Mouse (Mus musculus) cerebellum, postnatal 25 days (tissue): ENCODE data around the gene Ndufa12.

Source experiments
- DNase-seq, 2 experiments: peaks; one replicate each; pipeline ENCODE4 v3.0.0; 2021; ENCODE audit warnings: mixed read lengths in 2 of 2

Gene Ndufa12

DNA sequence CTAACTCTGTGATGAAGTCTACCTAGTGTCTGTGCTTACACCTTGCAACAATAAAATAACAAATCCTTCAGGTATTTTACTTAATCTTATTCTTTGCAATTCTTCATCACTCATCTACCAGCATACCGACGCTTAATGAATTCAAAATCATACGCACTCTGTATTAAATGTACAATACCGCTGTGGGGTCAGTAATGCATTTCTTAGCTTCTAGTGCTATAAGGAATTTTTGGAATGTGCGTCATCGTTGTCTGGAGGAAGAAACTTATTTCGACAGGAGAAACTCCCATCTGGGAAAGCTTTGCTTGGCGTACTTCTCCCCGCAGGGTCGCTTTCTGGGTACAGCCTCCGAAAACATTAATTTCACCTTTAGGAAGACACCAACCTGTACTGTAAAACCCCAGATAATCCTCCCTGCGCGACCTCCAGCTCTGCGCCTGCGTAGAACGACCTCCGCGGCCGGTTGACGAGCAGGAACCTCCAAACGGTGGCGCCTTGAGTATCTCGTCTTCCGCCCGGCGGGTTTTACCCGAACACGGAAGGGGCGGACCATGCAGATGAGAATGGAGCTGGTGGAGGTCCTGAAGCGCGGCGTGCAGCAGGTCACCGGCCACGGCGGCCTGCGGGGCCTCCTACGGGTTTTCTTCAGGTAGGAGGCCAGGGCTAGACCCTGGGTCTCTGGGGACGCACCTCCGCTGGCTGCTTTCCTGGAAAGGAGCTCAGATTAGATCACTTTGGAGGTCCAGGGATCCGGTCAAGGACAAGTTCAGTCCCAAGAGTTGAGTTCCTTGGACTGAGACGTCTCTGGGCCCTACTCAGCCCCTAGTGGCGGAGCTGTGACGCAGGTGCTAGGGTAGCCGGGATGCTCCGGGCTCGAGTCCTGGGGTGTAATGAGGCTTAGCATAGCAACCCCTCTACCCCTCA is at the start of gene Ndufa12:
Ndufa12 (plus strand) TSS at position 239 of the 924 bp plus-strand sequence.
- peak; percentile 96 for DNase-seq

- DNase-seq: no peak
Observed at GRCm38 (mm10) chr10:94151488-94151887, 47.0 kb upstream of the Ndufa12 start.

DNA sequence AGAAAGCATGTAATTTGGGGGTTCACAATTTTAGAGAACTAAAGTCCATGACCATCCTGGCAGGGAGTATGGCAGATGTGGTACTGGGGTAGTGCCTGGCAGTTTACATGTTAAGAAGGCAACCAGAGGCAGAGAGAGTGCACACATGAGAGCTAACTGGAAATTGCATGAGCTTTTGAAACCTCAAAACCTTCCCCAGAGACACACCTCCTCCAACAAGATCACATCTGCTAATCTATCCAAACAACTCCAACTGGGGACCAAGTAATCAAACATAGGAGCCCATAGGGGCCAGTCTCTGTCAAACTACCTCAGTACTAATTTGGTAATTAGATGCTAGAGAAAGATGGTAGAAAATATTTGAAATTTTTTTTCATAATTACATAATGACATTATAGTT is 44.7 kb upstream of the Ndufa12 start:
- DNase-seq: no peak

- no peak for DNase-seq
Observed at GRCm38 (mm10) chr10:94158962-94159361, 39.6 kb upstream of the Ndufa12 start.

DNA sequence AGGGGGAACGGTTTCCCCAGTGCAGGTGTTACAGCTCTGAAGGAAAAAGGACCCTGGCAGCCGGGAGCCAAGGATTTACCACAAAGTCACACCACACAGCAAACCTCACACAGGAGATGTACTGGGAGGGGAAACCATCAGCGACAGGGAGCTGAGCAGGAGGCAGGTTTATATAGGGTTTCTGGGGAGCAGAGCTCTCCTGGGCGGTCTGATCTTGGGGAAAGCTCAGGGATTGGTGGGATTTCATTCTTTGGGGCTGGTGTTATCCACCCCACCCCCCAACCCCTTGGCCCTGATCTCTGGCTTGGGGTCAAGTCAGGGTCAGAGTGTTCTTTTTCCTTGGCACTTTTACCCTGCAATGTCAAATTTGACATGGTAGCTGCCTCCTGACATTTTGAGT is 39.1 kb upstream of the Ndufa12 start:
- DNase-seq: no peak

GRCm38 (mm10) chr10:94161051-94161765 is 37.3 kb upstream of the Ndufa12 start:
- no peak for DNase-seq

DNA sequence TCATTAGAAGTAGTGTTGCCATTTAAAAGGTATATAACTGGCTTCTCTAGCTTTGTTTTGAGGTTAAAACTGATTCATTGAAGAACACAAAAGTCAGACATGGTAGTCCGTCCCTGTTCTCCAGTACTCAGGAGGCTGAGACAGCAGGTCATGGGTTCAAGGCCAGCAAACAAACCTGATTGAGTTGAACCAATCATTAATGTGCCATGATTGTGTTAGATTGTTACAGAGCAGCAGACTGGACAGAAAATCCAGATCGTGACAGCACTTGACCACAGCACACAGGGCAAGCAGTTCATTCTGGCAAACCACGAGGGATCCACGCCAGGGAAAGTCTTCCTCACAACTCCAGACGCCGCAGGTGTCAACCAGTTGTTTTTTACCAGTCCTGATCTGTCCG is 36.5 kb upstream of the Ndufa12 start:
- no peak for DNase-seq

- no peak for DNase-seq
Observed at GRCm38 (mm10) chr10:94164104-94164845, 34.2 kb upstream of the Ndufa12 start.

DNA sequence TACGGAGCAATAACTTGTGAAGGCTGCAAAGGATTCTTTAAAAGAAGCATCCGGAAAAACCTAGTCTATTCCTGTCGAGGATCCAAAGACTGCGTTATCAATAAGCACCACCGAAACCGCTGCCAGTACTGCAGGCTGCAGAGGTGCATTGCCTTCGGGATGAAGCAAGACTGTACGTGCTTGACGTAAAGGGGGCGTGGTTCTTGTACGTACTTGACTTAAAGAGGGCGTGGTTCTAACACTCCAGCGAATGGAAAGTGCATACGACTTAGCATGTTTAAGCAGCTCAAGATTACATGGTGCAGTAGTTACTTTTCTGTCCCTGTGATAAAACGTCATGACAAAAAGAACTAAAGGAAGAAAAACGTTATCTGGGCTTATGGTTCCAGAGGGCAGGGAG is 33.1 kb upstream of the Ndufa12 start:
- DNase-seq: no peak

DNA sequence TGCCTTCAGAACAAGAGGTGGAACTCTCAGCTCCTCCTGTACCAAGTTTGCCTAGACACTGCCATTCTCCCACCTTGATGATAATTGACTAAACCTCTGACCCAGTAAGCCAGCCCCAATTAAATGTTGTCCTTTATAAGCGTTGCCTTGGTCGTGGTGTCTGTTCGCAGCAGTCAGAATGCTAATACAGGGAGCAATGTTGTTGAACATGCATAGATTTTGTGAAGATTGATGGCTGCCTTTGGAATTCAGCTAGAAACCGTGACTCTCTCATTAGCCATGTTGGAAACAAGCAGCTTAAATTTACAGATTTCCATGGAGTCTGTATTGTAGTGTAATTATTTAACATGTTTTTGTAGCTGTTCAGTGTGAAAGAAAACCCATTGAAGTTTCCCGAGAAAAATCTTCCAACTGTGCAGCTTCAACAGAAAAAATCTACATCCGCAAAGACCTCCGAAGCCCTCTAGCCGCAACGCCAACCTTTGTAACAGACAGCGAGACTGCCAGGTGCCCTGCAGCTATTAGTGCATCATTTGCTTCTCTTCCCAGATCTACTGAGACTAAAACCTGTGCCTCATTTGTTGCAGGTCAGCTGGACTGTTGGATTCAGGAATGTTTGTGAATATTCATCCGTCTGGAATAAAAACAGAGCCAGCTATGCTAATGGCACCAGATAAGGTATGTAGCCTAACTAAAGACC is 31.3 kb upstream of the Ndufa12 start:
- DNase-seq: no peak

GRCm38 (mm10) chr10:94171440-94172130 is 26.9 kb upstream of the Ndufa12 start:
- DNase-seq: no peak

GRCm38 (mm10) chr10:94172137-94172536 is 26.4 kb upstream of the Ndufa12 start:
- no peak for DNase-seq

- DNase-seq: no peak
Observed at GRCm38 (mm10) chr10:94172706-94173105, 25.8 kb upstream of the Ndufa12 start.

GRCm38 (mm10) chr10:94174652-94175051 is 23.9 kb upstream of the Ndufa12 start:
- no peak for DNase-seq

- no peak for DNase-seq
Observed at GRCm38 (mm10) chr10:94183199-94183598, 15.3 kb upstream of the Ndufa12 start.

GRCm38 (mm10) chr10:94204973-94205372 is 6.5 kb downstream of the Ndufa12 start:
- DNase-seq: no peak

DNA sequence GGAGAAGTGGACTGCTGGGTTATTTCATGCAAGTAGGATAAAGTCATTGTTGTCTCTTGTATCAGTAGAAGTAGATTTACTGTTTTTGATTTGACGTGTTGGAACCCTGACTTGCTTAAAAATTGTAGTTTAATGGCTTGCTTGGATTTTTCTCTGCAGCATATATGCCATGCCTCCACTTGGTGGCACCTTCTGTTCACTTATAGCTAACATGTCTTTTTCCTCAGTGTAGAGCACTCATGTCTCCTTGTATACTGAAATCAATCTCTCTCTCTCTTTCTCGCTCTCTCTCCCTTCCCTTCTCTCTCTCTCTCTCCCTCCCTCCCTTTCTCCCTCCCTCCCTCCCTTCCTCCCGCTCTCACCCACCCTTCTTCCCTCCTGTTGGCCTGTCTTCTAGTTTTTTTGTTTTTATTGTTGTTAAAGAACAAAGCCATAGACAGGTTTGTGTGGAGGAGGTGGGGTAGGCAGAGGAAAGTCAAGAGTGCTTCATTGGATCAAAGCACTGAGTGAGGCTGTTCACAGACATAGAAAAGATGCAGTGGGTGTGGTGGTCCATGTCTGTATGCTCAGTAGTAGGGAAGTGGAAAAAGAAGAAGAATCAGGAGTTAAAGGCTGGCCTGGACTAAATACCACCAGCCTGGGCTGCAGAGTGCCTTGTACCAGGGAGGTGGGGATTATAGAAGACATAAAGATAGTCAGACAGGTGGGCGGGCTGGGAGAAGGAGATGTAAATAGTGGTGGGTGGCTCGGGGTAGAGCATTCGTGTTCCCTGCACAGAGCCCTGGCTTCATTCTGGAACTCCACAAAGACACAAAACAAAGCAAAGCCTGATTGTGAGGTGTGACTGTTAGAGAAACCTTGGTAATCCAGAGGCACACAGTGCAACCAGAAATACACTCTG is 12.4 kb downstream of the Ndufa12 start:
- DNase-seq: no peak

GRCm38 (mm10) chr10:94211725-94212124 is 13.2 kb downstream of the Ndufa12 start:
- no peak for DNase-seq

DNA sequence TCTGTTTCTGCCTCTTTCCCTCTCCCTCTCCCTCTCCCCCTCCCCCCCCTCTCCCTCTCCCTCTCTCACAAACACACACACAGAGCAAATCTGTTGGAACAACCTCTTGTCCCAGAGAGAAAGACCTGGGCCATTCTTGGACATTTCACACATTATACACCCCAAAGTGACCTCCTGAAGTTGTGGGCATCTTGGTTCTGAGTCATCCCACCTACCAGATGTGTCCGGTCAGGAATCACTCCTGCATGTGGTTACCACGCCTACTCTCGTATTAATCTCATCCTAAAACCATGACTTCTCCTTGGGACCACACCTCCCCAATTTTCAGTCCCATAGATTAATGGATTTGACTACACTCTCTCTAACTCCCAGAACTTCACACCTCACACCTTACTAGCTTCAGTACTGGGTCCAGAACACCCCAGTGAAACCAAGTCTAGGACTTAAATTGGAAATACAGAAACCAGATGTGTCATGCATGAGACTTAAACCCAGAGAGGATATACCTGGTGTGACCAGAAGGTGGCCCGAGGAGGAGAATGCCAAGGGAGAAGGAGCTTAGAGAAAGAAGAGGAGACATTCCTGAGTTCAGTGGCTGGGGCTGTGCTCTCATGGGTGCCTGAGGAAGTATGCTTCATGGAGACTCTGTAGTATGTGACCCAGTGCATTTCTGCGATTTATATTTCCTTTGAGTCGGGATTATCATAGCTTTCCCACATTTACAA is 26.7 kb downstream of the Ndufa12 start:
- no peak for DNase-seq
